Mouse (Mus musculus) heart, embryonic 14.5 days (tissue): ENCODE data around the gene Eif2ak3. TPM values are rescaled to one million over a fixed set of nuclear protein-coding genes. Genes with fewer than 3 reads are reported as not detected.
"Not testable (repeated sequence)": the region's sequence is repeated elsewhere in the genome, so short reads cannot be mapped to it uniquely, and the experiment has no call there.

ENCODE experiments used
- ATAC-seq: fragments of 200-750 bp; cut with Nextera tagmentation; 2 replicates; pipeline ENCODE4 v1.8.0; 2017; ENCODE audit warnings: low read depth, moderate TSS enrichment; ENCODE audit not compliant: insufficient number of reproducible peaks, insufficient read depth, low FRiP score
- H3K27ac ChIP-seq, 2 experiments: fragments of 200-500 bp in 1 of 2; fragments of 300-500 bp in 1 of 2; sonication (generic) in 1 of 2; replicated peaks in 1 of 2; 2 replicates each; pipeline ENCODE4 v1.5.1; 2012 to 2014; ENCODE audit warnings: low read depth in 2 of 2, low read length in 2 of 2, control low read depth in 1 of 2, mild to moderate bottlenecking in 1 of 2, mixed read lengths in 1 of 2; ENCODE audit not compliant: control insufficient read depth in 1 of 2, insufficient read depth in 1 of 2
- H3K27me3 ChIP-seq: fragments of 300-500 bp; sonication (generic); 2 replicates; pipeline ENCODE4 v1.6.1; 2014; ENCODE audit warnings: mild to moderate bottlenecking, low read length, control low read depth; ENCODE audit not compliant: control insufficient read depth, insufficient read depth
- H3K36me3 ChIP-seq: fragments of 300-500 bp; sonication (generic); 2 replicates; pipeline ENCODE4 v1.6.1; 2014; ENCODE audit warnings: mild to moderate bottlenecking, control low read depth, low read length, mixed read lengths; ENCODE audit not compliant: control insufficient read depth, insufficient read depth
- H3K4me1 ChIP-seq, 2 experiments: fragments of 200-500 bp in 1 of 2; fragments of 300-500 bp in 1 of 2; sonication (generic) in 1 of 2; 2 replicates each; pipeline ENCODE4 v1.6.1; 2012 to 2014; ENCODE audit warnings: low read length in 2 of 2, control low read depth in 1 of 2, mixed read lengths in 1 of 2; ENCODE audit not compliant: control insufficient read depth in 2 of 2, insufficient read depth in 2 of 2
- H3K4me2 ChIP-seq: fragments of 300-500 bp; sonication (generic); 2 replicates; pipeline ENCODE4 v1.6.1; 2014; ENCODE audit warnings: mild to moderate bottlenecking, low read length
- H3K4me3 ChIP-seq, 2 experiments: fragments of 200-500 bp in 1 of 2; fragments of 300-500 bp in 1 of 2; sonication (generic) in 1 of 2; 2 replicates each; pipeline ENCODE4 v1.5.1; 2012 to 2014; ENCODE audit warnings: low read length in 2 of 2, mild to moderate bottlenecking in 2 of 2, control low read depth in 1 of 2, low read depth in 1 of 2, moderate library complexity in 1 of 2; ENCODE audit not compliant: control insufficient read depth in 1 of 2, insufficient read depth in 1 of 2
- H3K9ac ChIP-seq: fragments of 300-500 bp; sonication (generic); 2 replicates; pipeline ENCODE4 v1.6.1; 2014; ENCODE audit warnings: mild to moderate bottlenecking, low read length
- H3K9me3 ChIP-seq: fragments of 300-500 bp; sonication (generic); 2 replicates; pipeline ENCODE4 v1.6.1; 2016; ENCODE audit warnings: low read length, control low read depth; ENCODE audit not compliant: control insufficient read depth
- WGBS: fragments of 180-500 bp; shearing (Covaris S2); extraction: QIAGEN DNeasy Blood & Tissue Kit; methylation state at CpG from one replicate; pipeline ENCODE4 v1.1.7; 2014; 5-methylcytosine and 5-hydroxymethylcytosine counted together
- polyA plus RNA-seq: library from polyadenylated mRNA; unstranded; fragments of >200 nt; fragmentation: Nextera tagmentation; extraction: Ambion mirVana; gene quantifications from 2 replicates; pipeline ENCODE4 v1.2.1, GENCODE M21; 2014

Eif2ak3 gene
- polyA plus RNA-seq, 1 experiment from 2014 or later, result 5.0 TPM

- H3K4me2 ChIP-seq, result no peak overlapping the region
- no peaks in the 10 kb centered on the region for H3K9me3 ChIP-seq
- no peak for ATAC-seq
- H3K27ac ChIP-seq, result peak overlapping the region; percentile 62 to 67; a peak in 2 of 4 replicates
- H3K27me3 ChIP-seq, result no peaks in the 10 kb centered on the region
- H3K9ac ChIP-seq, result no peak overlapping the region
- no peak overlapping the region for H3K4me3 ChIP-seq
- peaks cover 11 to 19% of the 10 kb centered on the region in 2 experiments for H3K4me1 ChIP-seq
- WGBS, result 35% methylated on average over 5 of the region's 5 CpGs
- H3K36me3 ChIP-seq, result no peaks in the 10 kb centered on the region
Observed at GRCm38 (mm10) chr6:70822386-70822910, 21.9 kb upstream of the Eif2ak3 start.

GRCm38 (mm10) chr6:70823277-70823676, 21.0 kb upstream of the Eif2ak3 start:
- H3K9me3 ChIP-seq, H3K27me3 ChIP-seq, ATAC-seq, H3K4me2 ChIP-seq, H3K4me3 ChIP-seq, H3K27ac ChIP-seq, H3K36me3 ChIP-seq, H3K9ac ChIP-seq: not testable (repeated sequence)
- 80% methylated on average over 4 of the region's 4 CpGs for WGBS
- H3K4me1 ChIP-seq, result peaks cover 11 to 19% of the 10 kb centered on the region in 2 experiments

- Histone ChIP-seq H3K9ac (peak overlapping the region; percentile 71), H3K4me2 (peak overlapping the region; percentile 90), H3K36me3 (no peaks in the 10 kb centered on the region), H3K4me1 (peaks cover 11 to 19% of the 10 kb centered on the region in 2 experiments), H3K9me3 (no peaks in the 10 kb centered on the region), H3K27me3 (no peaks in the 10 kb centered on the region), H3K27ac (peak overlapping the region; percentile 86 to 90), H3K4me3 (peak overlapping the region; percentile 50 to 56)
- WGBS, result 8% methylated on average over 23 of the region's 23 CpGs
- ATAC-seq, result peak; percentile 82
Observed at GRCm38 (mm10) chr6:70824085-70824986, 20.0 kb upstream of the Eif2ak3 start.

GRCm38 (mm10) chr6:70824987-70825337, 19.4 kb upstream of the Eif2ak3 start:
- H3K9ac ChIP-seq, result peak overlapping the region; percentile 71; the same call in 1 of the 2 replicates
- ATAC-seq, result no peak
- no peaks in the 10 kb centered on the region for H3K9me3 ChIP-seq
- H3K36me3 ChIP-seq, result no peaks in the 10 kb centered on the region
- H3K4me1 ChIP-seq, result peaks cover 11 to 19% of the 10 kb centered on the region in 2 experiments
- peak overlapping the region; percentile 50 to 56; a peak in 3 of 4 replicates for H3K4me3 ChIP-seq
- 50% methylated on average over 4 of the region's 4 CpGs for WGBS
- peak overlapping the region; percentile 90 for H3K4me2 ChIP-seq
- H3K27ac ChIP-seq, result peak overlapping the region; percentile 86 to 90; a peak in 2 of 4 replicates
- no peaks in the 10 kb centered on the region for H3K27me3 ChIP-seq

- Histone ChIP-seq H3K4me2 (no peak overlapping the region), H3K9ac (no peak overlapping the region), H3K36me3 (no peaks in the 10 kb centered on the region), H3K9me3 (no peaks in the 10 kb centered on the region), H3K4me1 (peaks cover 0 to 3% of the 10 kb centered on the region in 2 experiments; a peak in 3 of 4 replicates), H3K27ac (no peak overlapping the region), H3K27me3 (no peaks in the 10 kb centered on the region), H3K4me3 (no peak overlapping the region)
- ATAC-seq, result no peak
- WGBS, result 52% methylated on average over 2 of the region's 2 CpGs
Observed at GRCm38 (mm10) chr6:70829451-70829850, 14.9 kb upstream of the Eif2ak3 start.

- Histone ChIP-seq H3K4me1 (peaks cover 0 to 3% of the 10 kb centered on the region in 2 experiments; a peak in 3 of 4 replicates), H3K36me3 (no peaks in the 10 kb centered on the region), H3K27me3 (no peaks in the 10 kb centered on the region), H3K9me3 (no peaks in the 10 kb centered on the region), H3K27ac (no peak overlapping the region), H3K4me2 (no peak overlapping the region), H3K4me3 (no peak overlapping the region), H3K9ac (no peak overlapping the region)
- WGBS, result 53% methylated on average over 3 of the region's 3 CpGs
- ATAC-seq, result no peak
Observed at GRCm38 (mm10) chr6:70830552-70830951, 13.8 kb upstream of the Eif2ak3 start.

- Histone ChIP-seq H3K36me3 (no peaks in the 10 kb centered on the region), H3K27me3 (no peaks in the 10 kb centered on the region), H3K27ac (no peak overlapping the region), H3K4me2 (no peak overlapping the region), H3K9ac (no peak overlapping the region), H3K4me1 (peaks cover 0 to 3% of the 10 kb centered on the region in 2 experiments; a peak in 3 of 4 replicates), H3K4me3 (no peak overlapping the region), H3K9me3 (no peaks in the 10 kb centered on the region)
- 63% methylated on average over 10 of the region's 10 CpGs for WGBS
- no peak for ATAC-seq
Observed at GRCm38 (mm10) chr6:70831179-70831839, 13.0 kb upstream of the Eif2ak3 start.
